Mouse (Mus musculus) heart, adult 11 months (tissue): ENCODE results near the gene Ube2cbp.

ENCODE experiments used
- DNase-seq: peaks from one replicate; pipeline ENCODE4 v3.0.0; 2022

Ube2cbp gene

GRCm38 (mm10) chr9:86464151-86465105, at the start of gene Ube2cbp:
Gene Ube2cbp (minus strand): TSS chr9:86464950.
- DNase-seq: peak; percentile 99

- DNase-seq: peak; percentile 86
These were observed 49.6 kb upstream of the Ube2cbp start for GRCm38 (mm10) chr9:86514390-86514789.

GRCm38 (mm10) chr9:86513733-86514132, 49.0 kb upstream of the Ube2cbp start:
- peak; percentile 92 for DNase-seq

- no peak for DNase-seq
These were observed 42.7 kb upstream of the Ube2cbp start for GRCm38 (mm10) chr9:86507437-86507836.

GRCm38 (mm10) chr9:86499083-86499482, 34.3 kb upstream of the Ube2cbp start:
- peak; percentile 59 for DNase-seq

GRCm38 (mm10) chr9:86496261-86496660, 31.5 kb upstream of the Ube2cbp start:
- DNase-seq: no peak

GRCm38 (mm10) chr9:86491740-86492139, 27.0 kb upstream of the Ube2cbp start:
- DNase-seq: no peak

GRCm38 (mm10) chr9:86482236-86482635, 17.5 kb upstream of the Ube2cbp start:
- DNase-seq: no peak

- DNase-seq: no peak
These were observed 13.8 kb upstream of the Ube2cbp start for GRCm38 (mm10) chr9:86478414-86479093.

GRCm38 (mm10) chr9:86476763-86477162, 12.0 kb upstream of the Ube2cbp start:
- DNase-seq: no peak

- no peak for DNase-seq
These were observed 11.2 kb upstream of the Ube2cbp start for GRCm38 (mm10) chr9:86475956-86476355.

- peak; percentile 99 for DNase-seq
These were observed 2.5 kb upstream of the Ube2cbp start, which contains the start of gene Dop1a for GRCm38 (mm10) chr9:86466990-86467870. Gene Dop1a (plus strand): TSS chr9:86467154.

GRCm38 (mm10) chr9:86453626-86454025, 11.1 kb downstream of the Ube2cbp start:
- peak; percentile 33 for DNase-seq

GRCm38 (mm10) chr9:86451617-86452016, 13.1 kb downstream of the Ube2cbp start:
- DNase-seq: peak; percentile 91

- peak; percentile 34 for DNase-seq
These were observed 13.7 kb downstream of the Ube2cbp start for GRCm38 (mm10) chr9:86451094-86451493.

- DNase-seq: peak; percentile 92
These were observed 15.2 kb downstream of the Ube2cbp start for GRCm38 (mm10) chr9:86449581-86449980.

- peak; percentile 93 for DNase-seq
These were observed 17.3 kb downstream of the Ube2cbp start for GRCm38 (mm10) chr9:86447431-86447830.

GRCm38 (mm10) chr9:86446847-86447246, 17.9 kb downstream of the Ube2cbp start:
- peak; percentile 86 for DNase-seq

GRCm38 (mm10) chr9:86442248-86442647, 22.5 kb downstream of the Ube2cbp start:
- no peak for DNase-seq

- no peak for DNase-seq
These were observed 26.3 kb downstream of the Ube2cbp start for GRCm38 (mm10) chr9:86438337-86439009.

GRCm38 (mm10) chr9:86436608-86437007, 28.1 kb downstream of the Ube2cbp start:
- peak; percentile 59 for DNase-seq

GRCm38 (mm10) chr9:86435510-86435909, 29.2 kb downstream of the Ube2cbp start:
- DNase-seq: no peak
